Mouse (Mus musculus) megakaryocyte progenitor cell, adult 5-6 weeks (primary cell): Measurements from ENCODE around the gene Ergic3. TPM values are rescaled to one million over a fixed set of nuclear protein-coding genes. Genes with fewer than 3 reads are reported as not detected.

Source experiments
- ATAC-seq: replicated peaks from 2 replicates; pipeline ENCODE4 v1.8.0; 2016; ENCODE audit warnings: mild to moderate bottlenecking, moderate TSS enrichment, inconsistent platforms; ENCODE audit not compliant: poor library complexity
- total RNA-seq, 2 experiments: library from RNA; stranded (forward) in 1 of 2; stranded (reverse) in 1 of 2; fragments of 157-497, 149-512 nt in 1 of 2; fragments of 200-1000 nt in 1 of 2; gene quantifications; 2 replicates each; pipeline versions ENCODE4 v1.2.3 to v1.2.4; 2015 to 2017

Gene Ergic3
- total RNA-seq, 2 experiments from 2014 or later, result 76.8 to 246 TPM

DNA sequence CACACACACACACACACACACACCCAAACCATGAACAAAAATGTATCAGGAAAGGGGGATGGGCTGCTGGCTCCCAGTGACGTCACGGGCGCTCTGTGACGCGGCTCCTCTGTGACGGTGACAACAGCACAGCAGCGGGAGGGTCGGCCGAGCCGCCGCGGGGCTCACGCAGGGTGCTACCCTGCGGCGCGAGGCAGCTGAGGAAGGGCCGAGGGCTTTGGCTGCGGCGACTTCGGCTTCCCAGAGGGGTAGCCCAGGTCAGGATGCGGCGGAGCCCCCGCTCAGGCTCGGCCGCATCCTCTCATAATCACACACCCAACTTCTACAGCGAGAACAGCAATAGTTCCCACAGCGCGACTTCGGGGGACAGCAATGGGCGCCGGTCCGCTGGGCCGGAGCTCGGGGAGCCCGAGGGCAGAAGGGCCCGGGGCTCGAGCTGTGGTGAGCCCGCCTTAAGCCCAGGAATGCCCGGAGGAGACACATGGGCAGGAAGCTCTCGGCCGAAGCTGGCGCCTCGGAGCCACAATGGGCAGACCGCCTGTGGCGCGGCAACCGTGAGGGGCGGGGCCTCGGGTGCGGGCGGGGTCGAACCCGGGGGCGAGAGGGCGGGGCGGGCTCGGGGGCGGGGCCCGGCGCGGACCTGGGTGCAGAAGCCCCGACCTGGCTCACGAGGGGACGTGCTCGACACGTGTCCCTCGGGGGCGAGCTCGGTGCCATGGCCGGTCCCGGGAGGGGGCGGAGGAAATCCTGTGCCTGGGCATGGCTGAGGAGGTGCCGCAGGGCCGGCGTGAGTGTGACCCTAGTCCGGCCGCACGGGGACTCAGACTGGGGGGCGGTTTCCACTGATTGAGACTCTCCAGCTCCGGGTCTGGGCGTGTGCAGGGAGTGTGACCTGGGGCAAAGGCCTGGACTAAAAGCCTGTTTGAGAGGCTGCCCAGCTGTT is 57.5 kb downstream of the Ergic3 start, which contains the start of gene Spag4:
TSS of gene Spag4 (plus strand) at position 77 of the 943 bp plus-strand sequence.
- ATAC-seq, result peak; percentile 77

DNA sequence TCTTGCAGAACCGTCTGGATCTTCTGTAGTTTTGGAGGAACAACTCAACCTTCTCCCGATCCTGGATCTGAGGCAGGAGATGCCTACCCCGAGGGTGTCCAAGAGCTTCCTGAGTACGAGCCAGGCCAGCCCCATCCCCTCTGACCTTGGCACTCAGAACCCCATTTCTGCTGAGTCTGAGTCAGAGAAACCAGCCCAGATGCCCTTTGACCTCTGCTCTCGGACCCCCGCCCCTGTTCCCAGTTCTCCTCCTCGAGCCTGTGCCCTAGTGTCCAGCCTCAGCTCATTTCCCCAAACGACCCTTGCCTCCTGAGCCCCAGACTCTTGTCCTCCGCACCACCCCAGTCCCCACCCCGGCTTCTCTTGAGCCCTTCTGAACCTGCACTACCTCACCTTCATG is 58.3 kb downstream of the Ergic3 start:
- no peak for ATAC-seq

Other genes starting within 250 kb of the Ergic3 start
- not detected in 2 replicates for gene Mmp24, start 232.7 kb upstream of the Ergic3 start, total RNA-seq (2015)
- under 0.01 TPM in 1 of 2 replicates, not detected in the other for gene Mmp24, start 232.7 kb upstream of the Ergic3 start, total RNA-seq (2017)
- 13.2 and 18.8 TPM in 2 replicates for gene BC029722, start 188.6 kb upstream of the Ergic3 start, total RNA-seq (2015)
- 13.2 and 14.8 TPM in 2 replicates for gene BC029722, start 188.6 kb upstream of the Ergic3 start, total RNA-seq (2017)
- 261 and 264 TPM in 2 replicates for gene Eif6, start 181.1 kb upstream of the Ergic3 start, total RNA-seq (2015)
- gene Eif6, start 181.1 kb upstream of the Ergic3 start, total RNA-seq (2017), result 58.5 and 84.7 TPM in 2 replicates
- gene Fam83c, start 173.2 kb upstream of the Ergic3 start, total RNA-seq (2015), result not detected in 2 replicates
- not detected in 2 replicates for gene Fam83c, start 173.2 kb upstream of the Ergic3 start, total RNA-seq (2017)
- 39.6 and 40.4 TPM in 2 replicates for gene Uqcc1, start 77.7 kb upstream of the Ergic3 start, total RNA-seq (2015)
- gene Uqcc1, start 77.7 kb upstream of the Ergic3 start, total RNA-seq (2017), result 51.5 and 55.1 TPM in 2 replicates
- not detected in 2 replicates for gene Gm15557, start 67.3 kb upstream of the Ergic3 start, total RNA-seq (2015)
- gene Gm15557, start 67.3 kb upstream of the Ergic3 start, total RNA-seq (2017), result not detected in 2 replicates
- gene Gdf5, start 62.7 kb upstream of the Ergic3 start, total RNA-seq (2015), result not detected in 2 replicates
- gene Gdf5, start 62.7 kb upstream of the Ergic3 start, total RNA-seq (2017), result not detected in 2 replicates
- 9.6 and 12.7 TPM in 2 replicates for gene Cep250, start 51.6 kb upstream of the Ergic3 start, total RNA-seq (2015)
- gene Cep250, start 51.6 kb upstream of the Ergic3 start, total RNA-seq (2017), result 30.7 and 44.6 TPM in 2 replicates
- gene 6430550D23Rik, start 68 bp upstream of the Ergic3 start, total RNA-seq (2015), result 0.10 and 0.74 TPM in 2 replicates
- 0.20 and 0.92 TPM in 2 replicates for gene 6430550D23Rik, start 68 bp upstream of the Ergic3 start, total RNA-seq (2017)
- not detected in 2 replicates for gene Fer1l4, start 44.9 kb downstream of the Ergic3 start, total RNA-seq (2015)
- gene Fer1l4, start 44.9 kb downstream of the Ergic3 start, total RNA-seq (2017), result not detected in 2 replicates
- gene Spag4, start 57.1 kb downstream of the Ergic3 start, total RNA-seq (2015), result 1.3 and 1.7 TPM in 2 replicates
- 2.6 and 3.3 TPM in 2 replicates for gene Spag4, start 57.1 kb downstream of the Ergic3 start, total RNA-seq (2017)
- gene Cpne1, start 103.9 kb downstream of the Ergic3 start, total RNA-seq (2015), result 36.8 and 39.2 TPM in 2 replicates
- 22.1 and 26.1 TPM in 2 replicates for gene Cpne1, start 103.9 kb downstream of the Ergic3 start, total RNA-seq (2017)
- gene Rbm12, start 103.9 kb downstream of the Ergic3 start, total RNA-seq (2015), result 34.4 and 44.8 TPM in 2 replicates
- gene Rbm12, start 103.9 kb downstream of the Ergic3 start, total RNA-seq (2017), result 33.6 and 59.0 TPM in 2 replicates
- 1.6 and 6.4 TPM in 2 replicates for gene Gm28036, start 119.0 kb downstream of the Ergic3 start, total RNA-seq (2015)
- gene Gm28036, start 119.0 kb downstream of the Ergic3 start, total RNA-seq (2017), result 23.1 and 25.5 TPM in 2 replicates
- gene Romo1, start 136.0 kb downstream of the Ergic3 start, total RNA-seq (2015), result 104 and 134 TPM in 2 replicates
- gene Romo1, start 136.0 kb downstream of the Ergic3 start, total RNA-seq (2017), result 13.2 and 27.2 TPM in 2 replicates
- 54.3 and 71.4 TPM in 2 replicates for gene Nfs1, start 136.1 kb downstream of the Ergic3 start, total RNA-seq (2015)
- 32.4 and 35.0 TPM in 2 replicates for gene Nfs1, start 136.1 kb downstream of the Ergic3 start, total RNA-seq (2017)
- 515 and 549 TPM in 2 replicates for gene Rbm39, start 172.2 kb downstream of the Ergic3 start, total RNA-seq (2015)
- gene Rbm39, start 172.2 kb downstream of the Ergic3 start, total RNA-seq (2017), result 502 and 605 TPM in 2 replicates
- gene Phf20, start 188.4 kb downstream of the Ergic3 start, total RNA-seq (2015), result 42.8 and 46.8 TPM in 2 replicates
- 53.8 and 61.2 TPM in 2 replicates for gene Phf20, start 188.4 kb downstream of the Ergic3 start, total RNA-seq (2017)